Mouse (Mus musculus): ENCODE results near the gene Cntfr.
A peak's percentile ranks its signal among the peaks of the same experiment; 100 is the strongest.

Cntfr gene

GRCm38 (mm10) chr4:41678863-41679262 is 18.0 kb downstream of the Cntfr start:
- no peak for DNase-seq (ENCODE audit: low read depth)

- peak; percentile 61 for DNase-seq (ENCODE audit: low read depth)
Measured at GRCm38 (mm10) chr4:41677006-41677629, 19.8 kb downstream of the Cntfr start.

GRCm38 (mm10) chr4:41676248-41677005 is 20.5 kb downstream of the Cntfr start:
- no peak for DNase-seq (ENCODE audit: low read depth)

GRCm38 (mm10) chr4:41673186-41673585 is 23.7 kb downstream of the Cntfr start:
- no peak for DNase-seq (ENCODE audit: low read depth)

- DNase-seq (ENCODE audit: low read depth), result no peak
Measured at GRCm38 (mm10) chr4:41672522-41672963, 24.3 kb downstream of the Cntfr start.

GRCm38 (mm10) chr4:41671963-41672480 is 24.9 kb downstream of the Cntfr start:
- DNase-seq (ENCODE audit: low read depth), result no peak

GRCm38 (mm10) chr4:41671500-41671899 is 25.4 kb downstream of the Cntfr start:
- no peak for DNase-seq (ENCODE audit: low read depth)

- DNase-seq (ENCODE audit: low read depth), result no peak
Measured at GRCm38 (mm10) chr4:41670836-41671235, 26.1 kb downstream of the Cntfr start.

GRCm38 (mm10) chr4:41666646-41667045 is 30.2 kb downstream of the Cntfr start:
- DNase-seq (ENCODE audit: low read depth), result no peak

- no peak for DNase-seq (ENCODE audit: low read depth)
Measured at GRCm38 (mm10) chr4:41665009-41665675, 31.7 kb downstream of the Cntfr start.

- DNase-seq (ENCODE audit: low read depth), result no peak
Measured at GRCm38 (mm10) chr4:41664533-41664932, 32.4 kb downstream of the Cntfr start.

GRCm38 (mm10) chr4:41663614-41664013 is 33.3 kb downstream of the Cntfr start:
- DNase-seq (ENCODE audit: low read depth), result no peak

GRCm38 (mm10) chr4:41662723-41663122 is 34.2 kb downstream of the Cntfr start:
- no peak for DNase-seq (ENCODE audit: low read depth)

- DNase-seq (ENCODE audit: low read depth), result peak; percentile 14
Measured at GRCm38 (mm10) chr4:41660851-41661430, 35.9 kb downstream of the Cntfr start.

- no peak for DNase-seq (ENCODE audit: low read depth)
Measured at GRCm38 (mm10) chr4:41659556-41659955, 37.3 kb downstream of the Cntfr start.

GRCm38 (mm10) chr4:41658566-41659384 is 38.1 kb downstream of the Cntfr start:
- no peak for DNase-seq (ENCODE audit: low read depth)

- no peak for DNase-seq (ENCODE audit: low read depth)
Measured at GRCm38 (mm10) chr4:41655525-41655924, 41.4 kb downstream of the Cntfr start.

GRCm38 (mm10) chr4:41654217-41654616 is 42.7 kb downstream of the Cntfr start:
- DNase-seq (ENCODE audit: low read depth), result peak; percentile 63

GRCm38 (mm10) chr4:41653730-41654129 is 43.2 kb downstream of the Cntfr start:
- no peak for DNase-seq (ENCODE audit: low read depth)

GRCm38 (mm10) chr4:41653296-41653695 is 43.6 kb downstream of the Cntfr start:
- peak; percentile 79 for DNase-seq (ENCODE audit: low read depth)

GRCm38 (mm10) chr4:41648627-41649026 is 48.3 kb downstream of the Cntfr start:
- no peak for DNase-seq (ENCODE audit: low read depth)

Data from NIH3T3 (cell line).